Mouse (Mus musculus) C2C12 (cell line): ENCODE results near the gene Fam192a.

Source experiments
- CEBPB ChIP-seq: IDR thresholded peaks from one replicate; pipeline ENCODE4 v1.6.1; 2011; ENCODE audit warnings: low read depth, mild to moderate bottlenecking, control low read depth, moderate library complexity
- CTCF ChIP-seq: IDR thresholded peaks from one replicate; pipeline ENCODE4 v1.5.1; 2011; ENCODE audit not compliant: control insufficient read depth, insufficient read depth, insufficient read length
- MAX ChIP-seq: IDR thresholded peaks from one replicate; pipeline ENCODE4 v1.6.1; 2011; ENCODE audit warnings: mild to moderate bottlenecking, control low read depth
- MYOG ChIP-seq: IDR thresholded peaks from one replicate; pipeline ENCODE4 v1.6.1; 2011; ENCODE audit not compliant: control insufficient read depth, insufficient read length; ENCODE audit errors: extremely low read depth

DNA sequence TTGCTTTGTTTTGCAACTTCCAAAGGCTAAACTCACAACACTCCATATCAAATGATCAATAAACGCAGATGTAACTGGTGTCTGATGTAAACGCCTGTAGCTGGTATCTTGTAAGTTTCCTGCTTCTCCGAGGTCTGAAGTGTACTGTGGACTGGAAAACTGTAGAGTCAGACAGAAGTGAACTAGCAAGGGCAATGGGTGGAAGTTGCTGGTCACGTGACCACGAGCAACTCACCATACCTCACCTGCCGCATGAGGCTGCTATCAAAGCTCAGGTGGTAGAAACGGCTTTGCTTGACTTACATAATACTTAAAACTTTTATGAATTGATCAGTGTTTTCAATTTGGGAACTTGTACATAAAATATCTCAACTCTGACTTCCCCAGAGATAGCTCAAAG lies 74.6 kb downstream of the Fam192a start:
- no peak for TF ChIP-seq MYOG
- TF ChIP-seq MAX, result no peak
- TF ChIP-seq CTCF, result no peak
- TF ChIP-seq CEBPB, result no peak
